Comparison of ENCODE assay signal across 24 mouse cellular contexts in the genomic region with DNA sequence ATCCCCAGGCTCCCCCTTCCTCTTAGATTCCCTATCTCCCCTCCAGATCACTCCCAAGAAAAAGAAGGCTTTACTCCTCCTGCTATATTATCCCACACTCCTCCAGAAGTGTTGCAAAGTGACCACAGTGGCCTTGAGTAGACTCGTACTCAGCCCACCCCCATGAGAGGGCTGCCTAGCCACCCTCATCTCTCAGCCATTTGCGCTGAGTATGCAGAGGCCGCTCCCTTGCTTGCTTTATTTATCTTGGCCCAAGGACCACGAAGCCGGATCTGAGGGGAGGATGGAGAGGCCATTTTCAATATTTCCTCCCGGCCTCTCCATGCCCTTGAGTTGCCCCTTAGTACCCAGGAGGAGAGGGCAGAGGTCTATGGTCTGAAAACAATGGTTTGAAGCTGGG.
DNase-seq lines count a peak whose midpoint lies in the region; ATAC-seq and TF ChIP-seq lines count a peak whose summit lies in the region.
"Had no signal": no experiment of that assay in that cellular context is flagged by ENCODE, and none has a peak within 500 bp of the region (broad histone marks: within the 10 kb centered on the region; RNA-seq: fewer than 3 reads in every experiment).

No protein-coding gene starts in this region.

- TF ChIP-seq CTCF in kidney, adult 2 months (conservative IDR thresholded peaks at IDR 0.05; ENCODE audit: insufficient read depth, insufficient read length, low read depth, low read length): no peak

- DNase-seq in kidney, adult 2 months: peak; percentile 16
- no peak for DNase-seq in kidney, adult 8-10 months
- DNase-seq in lung, postnatal 25 days (ENCODE audit: low spot score): no peak
- DNase-seq in kidney, postnatal 14 days: peak; percentile 33
- DNase-seq in adrenal gland, postnatal 4 days (ENCODE audit: low spot score in 2 of 2): no peak
- DNase-seq: adrenal gland, postnatal 14 days; cerebellum, adult 11-12 months; cerebellum, postnatal 10 days; heart, postnatal 14 days; layer of hippocampus, postnatal 36 days; left cerebral cortex, postnatal 4 days; liver, postnatal 0 days; thymus, postnatal 14 days had no signal

- no peak overlapping the region for H3K9ac ChIP-seq in lung, embryonic 16.5 days (ENCODE audit: low read length)
- no peak overlapping the region for H3K9ac ChIP-seq in stomach, embryonic 16.5 days (ENCODE audit: low read length)
- H3K9ac ChIP-seq: embryonic facial prominence, embryonic 13.5 days; heart, embryonic 13.5 days; hindbrain, embryonic 15.5 days; liver, embryonic 12.5 days; liver, postnatal 0 days; midbrain, embryonic 12.5 days had no signal

- ATAC-seq in lung, embryonic 16.5 days (ENCODE audit: low read depth): peak; percentile 79
- peak; percentile 42; the same call in 1 of the 2 replicates for ATAC-seq in stomach, embryonic 16.5 days (ENCODE audit: insufficient read depth, low FRiP score)
- ATAC-seq: CD4-positive, CD25-positive, alpha-beta regulatory T cell, adult 4 months; forebrain, embryonic 16.5 days; inflammation-experienced regulatory T-cells, adult 6 months; liver, embryonic 12.5 days; liver, postnatal 0 days had no signal

- no peak overlapping the region for H3K27ac ChIP-seq in kidney, adult 2 months (ENCODE audit: insufficient read depth, low read depth, low read length)
- H3K27ac ChIP-seq in lung, embryonic 16.5 days (ENCODE audit: low read length): peak overlapping the region; percentile 49
- H3K27ac ChIP-seq in stomach, embryonic 16.5 days (ENCODE audit: low read length): no peak overlapping the region
- H3K27ac ChIP-seq: embryonic facial prominence, embryonic 13.5 days; heart, embryonic 13.5 days; hindbrain, embryonic 10.5 days; hindbrain, embryonic 15.5 days; liver, embryonic 12.5 days; midbrain, embryonic 12.5 days had no signal

- H3K4me3 ChIP-seq in kidney, adult 2 months (ENCODE audit: insufficient read depth, low read depth, low read length): no peak overlapping the region
- no peak overlapping the region for H3K4me3 ChIP-seq in lung, embryonic 16.5 days (ENCODE audit: low read length)
- H3K4me3 ChIP-seq in stomach, embryonic 16.5 days (replicated peaks; ENCODE audit: low read length): no peak overlapping the region
- H3K4me3 ChIP-seq: embryonic facial prominence, embryonic 13.5 days; heart, embryonic 13.5 days; hindbrain, embryonic 10.5 days; hindbrain, embryonic 15.5 days; liver, embryonic 12.5 days; midbrain, embryonic 12.5 days had no signal

- TF ChIP-seq POLR2A in kidney, adult 2 months (IDR thresholded peaks at IDR 0.05; ENCODE audit: low read depth, low read length): no peak

- WGBS in kidney, adult 2 months: 42% methylated on average over 6 of the region's 6 CpGs
- WGBS in lung, embryonic 16.5 days: 29% methylated on average over 6 of the region's 6 CpGs
- WGBS in stomach, embryonic 16.5 days: 37% methylated on average over 6 of the region's 6 CpGs

- no peak overlapping the region for H3K4me2 ChIP-seq in lung, embryonic 16.5 days (ENCODE audit: low read depth, low read length)
- no peak overlapping the region for H3K4me2 ChIP-seq in stomach, embryonic 16.5 days (ENCODE audit: low read depth, low read length)
- H3K4me2 ChIP-seq: embryonic facial prominence, embryonic 13.5 days; heart, embryonic 13.5 days; hindbrain, embryonic 15.5 days; liver, embryonic 12.5 days; midbrain, embryonic 12.5 days had no signal

- H3K9me3 ChIP-seq in lung, embryonic 16.5 days (ENCODE audit: control insufficient read depth, low read length): no peaks in the 10 kb centered on the region
- H3K9me3 ChIP-seq in stomach, embryonic 16.5 days (replicated peaks; ENCODE audit: control insufficient read depth, low read length): no peaks in the 10 kb centered on the region
- H3K9me3 ChIP-seq: embryonic facial prominence, embryonic 13.5 days; heart, embryonic 13.5 days; hindbrain, embryonic 10.5 days; hindbrain, embryonic 15.5 days; liver, embryonic 12.5 days; midbrain, embryonic 12.5 days had no signal

- no peaks in the 10 kb centered on the region for H3K36me3 ChIP-seq in kidney, adult 2 months (ENCODE audit: control insufficient read depth, insufficient read depth, low read length)
- H3K36me3 ChIP-seq in lung, embryonic 16.5 days (ENCODE audit: control insufficient read depth, insufficient read depth, low read length): no peaks in the 10 kb centered on the region
- H3K36me3 ChIP-seq in stomach, embryonic 16.5 days (ENCODE audit: control insufficient read depth, insufficient read depth, low read length): no peaks in the 10 kb centered on the region
- H3K36me3 ChIP-seq: embryonic facial prominence, embryonic 13.5 days; heart, embryonic 13.5 days; hindbrain, embryonic 10.5 days; hindbrain, embryonic 15.5 days; liver, embryonic 12.5 days; midbrain, embryonic 12.5 days had no signal

- no peaks in the 10 kb centered on the region for H3K27me3 ChIP-seq in kidney, adult 2 months (replicated peaks; ENCODE audit: control insufficient read depth, insufficient read depth, low read length)
- no peaks in the 10 kb centered on the region; the same call in 1 of the 2 replicates for H3K27me3 ChIP-seq in lung, embryonic 16.5 days (ENCODE audit: control insufficient read depth, insufficient read depth, low read depth, low read length)
- peaks cover 20% of the 10 kb centered on the region; the same call in 1 of the 2 replicates for H3K27me3 ChIP-seq in stomach, embryonic 16.5 days (ENCODE audit: control insufficient read depth, insufficient read depth, low read length)

- H3K4me1 ChIP-seq in kidney, adult 2 months (ENCODE audit: control insufficient read depth, insufficient read depth, low read length): peaks cover 5% of the 10 kb centered on the region
- H3K4me1 ChIP-seq in lung, embryonic 16.5 days (replicated peaks; ENCODE audit: control insufficient read depth, insufficient read depth, low read length): peaks cover 29% of the 10 kb centered on the region
- peaks cover 6% of the 10 kb centered on the region; the same call in 1 of the 2 replicates for H3K4me1 ChIP-seq in stomach, embryonic 16.5 days (ENCODE audit: control insufficient read depth, insufficient read depth, low read length)
- H3K4me1 ChIP-seq: hindbrain, embryonic 15.5 days; liver, embryonic 12.5 days; midbrain, embryonic 12.5 days had no signal

Comparison
In these comparisons a context has a peak if more than half of its experiments do, and no peak if none do; other contexts are left out.
1. DNase-seq: peak in kidney, adult 2 months (single experiment) and kidney, postnatal 14 days (single experiment); none in kidney, adult 8-10 months (0 of 2), lung, postnatal 25 days (single experiment) and adrenal gland, postnatal 4 days (0 of 2).